Mouse (Mus musculus) ovary, adult 18-20 months (tissue): ENCODE measurements around the gene Il13.

Source experiments
- DNase-seq: peaks from one replicate; pipeline ENCODE4 v3.0.0; 2022; ENCODE audit warnings: low spot score, mixed read lengths

Il13 gene

DNA sequence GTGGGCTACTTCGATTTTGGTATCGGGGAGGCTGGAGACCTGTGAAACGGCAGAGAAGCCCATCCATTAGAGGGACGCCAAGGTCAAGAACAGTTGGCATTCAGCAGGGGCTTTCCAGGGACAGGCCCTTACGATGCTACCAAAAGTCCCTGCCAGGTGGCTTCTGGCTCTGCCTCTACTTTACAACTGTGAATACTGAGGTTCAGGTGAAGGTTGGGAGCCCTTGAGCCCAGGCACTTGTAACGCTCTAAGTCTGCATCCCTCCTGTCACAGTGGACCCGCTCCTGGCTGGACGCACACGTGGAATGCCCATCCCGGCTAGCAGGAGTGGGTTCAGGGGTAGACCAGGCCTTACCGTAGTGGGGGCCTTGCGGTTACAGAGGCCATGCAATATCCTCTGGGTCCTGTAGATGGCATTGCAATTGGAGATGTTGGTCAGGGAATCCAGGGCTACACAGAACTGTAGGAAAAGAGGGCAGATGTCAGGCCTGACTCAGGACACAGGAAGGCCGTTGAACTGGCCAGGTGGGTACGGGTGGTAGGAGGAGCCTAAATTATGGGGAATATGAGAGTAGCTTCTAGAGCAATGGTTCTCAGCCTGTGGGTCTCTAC is 2.3 kb downstream of the Il13 start:
- no peak for DNase-seq

GRCm38 (mm10) chr11:53627859-53628258 is 6.6 kb downstream of the Il13 start:
- peak; percentile 24 for DNase-seq

DNA sequence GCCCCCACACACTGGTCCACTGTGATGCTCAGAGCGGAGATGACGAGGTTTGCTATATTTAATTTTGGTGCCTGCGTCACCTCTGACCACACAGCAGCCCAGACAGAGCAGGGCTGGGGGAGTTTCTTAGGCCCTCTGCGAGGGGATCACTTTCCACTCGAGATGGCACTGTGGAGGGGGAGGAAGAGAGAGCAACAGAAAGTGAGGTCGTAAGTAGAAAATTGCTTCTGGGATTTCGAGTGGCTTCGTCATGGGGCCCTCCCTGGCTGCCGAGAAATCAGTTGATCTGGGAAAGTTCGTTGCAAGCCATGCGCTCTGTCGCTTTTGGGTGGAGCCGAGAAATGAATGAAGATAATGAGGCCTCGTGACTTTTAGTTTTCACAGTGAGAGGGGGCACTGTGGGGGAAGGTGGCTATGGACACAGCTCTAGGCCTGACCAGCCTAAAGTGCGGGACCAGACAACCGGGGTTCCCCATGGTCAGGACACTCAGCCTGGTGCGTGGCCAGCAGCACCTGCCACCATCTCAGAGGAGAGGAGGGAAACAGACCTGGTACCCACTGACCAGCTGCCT is 7.6 kb downstream of the Il13 start:
- no peak for DNase-seq

GRCm38 (mm10) chr11:53624124-53624523 is 10.4 kb downstream of the Il13 start:
- no peak for DNase-seq

GRCm38 (mm10) chr11:53623573-53623972 is 10.9 kb downstream of the Il13 start:
- DNase-seq = no peak

- no peak for DNase-seq
Observed at GRCm38 (mm10) chr11:53622440-53622806, 12.1 kb downstream of the Il13 start.

DNA sequence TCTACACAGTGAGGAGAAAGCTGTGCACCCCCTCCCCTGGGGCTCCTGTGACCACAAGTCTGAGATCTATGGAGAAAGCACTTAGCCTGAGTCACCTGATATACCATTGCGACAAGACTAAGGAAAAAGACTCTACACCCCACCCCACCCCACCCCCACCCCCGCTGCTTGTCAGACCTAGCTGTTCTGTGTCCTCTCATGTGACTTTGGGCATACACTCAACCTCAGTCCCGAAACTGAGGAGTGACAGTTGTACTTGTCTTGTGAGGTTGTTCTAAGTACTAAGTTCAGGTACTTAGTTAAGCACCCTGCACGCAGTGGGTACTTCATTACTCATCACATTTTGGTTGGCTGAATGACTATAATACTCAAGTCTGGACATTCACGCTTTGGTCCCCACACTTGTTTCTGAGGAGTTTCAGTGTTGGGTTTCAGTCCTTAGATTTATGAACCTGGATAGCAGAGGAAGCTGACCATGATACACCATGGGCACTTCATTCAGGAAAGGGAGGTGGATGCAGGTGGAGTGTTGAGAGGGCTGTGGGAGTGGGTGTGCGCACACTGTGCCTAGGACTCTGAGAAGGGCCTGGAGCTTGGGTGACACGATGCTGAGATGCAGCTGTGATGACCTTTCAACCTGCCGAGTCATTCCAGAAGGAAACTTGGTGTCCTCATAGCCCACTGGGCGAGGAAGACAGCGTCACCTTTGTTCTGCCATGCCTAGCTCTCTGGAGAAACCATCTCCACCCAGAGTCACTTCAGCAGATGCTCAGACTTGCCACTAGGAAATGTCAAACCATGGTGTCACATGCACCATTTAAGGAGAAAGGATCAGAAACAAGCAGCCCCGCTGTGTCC is 12.7 kb downstream of the Il13 start:
- DNase-seq = no peak

DNA sequence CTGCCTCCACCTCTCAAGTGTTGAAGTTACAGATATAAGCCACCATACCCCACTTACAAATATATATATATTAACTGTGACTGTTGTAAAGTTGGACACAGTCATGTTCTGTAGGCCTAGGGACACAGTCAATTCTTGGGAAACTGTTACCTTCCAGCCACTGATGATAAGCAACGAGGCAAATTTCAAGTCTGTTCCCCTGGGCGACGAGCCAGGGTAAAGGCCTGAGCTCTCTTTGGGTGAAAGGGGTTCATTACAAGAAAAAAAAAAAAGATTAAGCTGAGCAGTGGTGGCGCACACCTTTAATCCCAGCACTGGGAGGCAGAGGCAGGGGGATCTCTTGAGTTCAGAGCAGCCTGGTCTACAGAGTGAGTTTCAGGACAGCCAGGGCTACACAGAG is 14.4 kb downstream of the Il13 start:
- no peak for DNase-seq

- DNase-seq = no peak
Observed at GRCm38 (mm10) chr11:53619428-53619827, 15.1 kb downstream of the Il13 start.

GRCm38 (mm10) chr11:53618619-53619198 is 15.8 kb downstream of the Il13 start, which contains the start of gene Il4:
Gene Il4 (minus strand): TSS chr11:53618669.
- no peak for DNase-seq

DNA sequence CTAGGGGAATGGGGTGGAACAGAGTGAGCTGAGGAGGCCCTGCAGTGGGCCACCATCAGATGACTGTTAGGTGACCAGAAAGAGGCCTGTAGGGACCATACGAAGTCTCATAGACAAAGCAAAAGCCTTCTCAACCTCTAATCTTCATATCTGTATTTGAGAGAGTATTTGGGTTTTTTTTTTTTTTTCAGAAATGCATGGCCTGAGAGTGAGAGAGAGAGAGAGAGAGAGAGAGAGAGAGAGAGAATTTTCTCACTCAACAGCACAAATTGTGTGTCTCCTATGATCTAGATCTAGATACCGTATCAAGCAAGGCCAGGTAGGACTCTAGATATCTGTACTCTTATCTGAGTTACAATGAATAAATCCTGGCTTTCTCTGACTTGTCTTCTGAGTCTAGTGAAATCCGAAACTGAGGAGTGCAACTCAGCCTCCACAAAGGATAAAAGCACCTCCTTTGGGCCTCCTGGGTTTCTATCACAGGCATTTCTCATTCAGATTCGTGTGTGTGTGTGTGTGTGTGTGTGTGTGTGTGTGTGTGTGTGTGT is 16.9 kb downstream of the Il13 start:
- no peak for DNase-seq

GRCm38 (mm10) chr11:53616748-53617558 is 17.5 kb downstream of the Il13 start:
- DNase-seq = no peak

GRCm38 (mm10) chr11:53615575-53615974 is 18.9 kb downstream of the Il13 start:
- no peak for DNase-seq

DNA sequence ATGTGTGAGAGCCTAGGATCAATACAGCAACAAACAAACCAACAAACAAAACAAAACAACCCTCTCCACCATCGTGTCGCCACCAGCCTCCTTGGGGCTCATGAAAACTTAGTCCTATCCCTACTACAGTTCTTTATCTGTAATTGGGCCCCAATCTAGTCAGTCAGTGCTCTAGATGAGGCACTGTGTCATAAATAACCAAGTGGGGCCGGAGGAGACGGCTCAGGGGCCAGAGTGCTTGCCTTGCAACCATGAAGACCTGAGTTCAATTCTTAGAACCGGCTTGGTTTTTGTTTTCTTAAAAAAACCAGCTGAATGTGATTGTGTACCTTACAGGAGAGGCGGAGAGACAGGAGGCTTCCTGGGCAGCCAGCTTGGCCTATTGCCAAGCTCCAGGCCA is 19.3 kb downstream of the Il13 start:
- DNase-seq = no peak

DNA sequence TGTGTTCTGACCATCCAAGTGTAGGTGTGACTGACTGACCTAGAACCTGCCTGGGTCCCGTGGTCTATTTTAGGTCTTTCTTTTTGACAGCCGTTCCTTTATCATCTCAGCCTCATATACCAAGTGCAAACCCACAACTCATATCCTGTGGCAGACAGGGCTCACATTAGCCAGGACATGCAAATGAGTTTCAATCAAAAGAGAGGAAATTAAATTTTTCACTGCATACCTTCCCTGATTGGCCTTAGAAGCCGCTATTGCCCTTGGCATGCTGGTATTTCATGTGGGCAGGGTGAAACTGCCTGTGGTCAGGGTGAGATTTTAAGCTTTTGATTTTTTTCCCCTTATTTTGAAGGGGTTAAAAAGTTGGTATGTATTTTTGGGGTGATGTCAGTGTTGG is 24.8 kb downstream of the Il13 start:
- DNase-seq = no peak

GRCm38 (mm10) chr11:53609231-53609630 is 25.3 kb downstream of the Il13 start:
- DNase-seq = no peak

DNA sequence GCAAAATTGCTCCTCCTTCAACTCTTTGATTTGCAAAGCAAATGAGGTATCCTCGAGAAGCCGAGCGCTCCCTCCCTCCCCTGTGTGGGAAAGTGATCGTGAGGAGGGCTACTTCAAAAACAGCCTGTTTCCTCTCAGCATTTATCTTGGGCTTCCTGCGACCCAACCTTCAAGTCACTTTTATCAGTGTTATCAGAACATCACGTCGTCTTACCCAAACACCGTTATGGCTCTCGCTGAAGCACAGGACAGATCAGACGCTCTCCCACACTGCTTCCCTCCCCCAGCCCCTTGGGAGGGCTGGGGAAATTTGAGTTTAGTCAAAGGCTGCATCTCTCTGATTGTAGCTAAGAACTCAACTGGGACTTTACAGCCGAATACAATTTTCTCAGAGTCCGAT is 28.9 kb downstream of the Il13 start:
- DNase-seq = no peak

- DNase-seq = no peak
Observed at GRCm38 (mm10) chr11:53604983-53605382, 29.5 kb downstream of the Il13 start.

DNA sequence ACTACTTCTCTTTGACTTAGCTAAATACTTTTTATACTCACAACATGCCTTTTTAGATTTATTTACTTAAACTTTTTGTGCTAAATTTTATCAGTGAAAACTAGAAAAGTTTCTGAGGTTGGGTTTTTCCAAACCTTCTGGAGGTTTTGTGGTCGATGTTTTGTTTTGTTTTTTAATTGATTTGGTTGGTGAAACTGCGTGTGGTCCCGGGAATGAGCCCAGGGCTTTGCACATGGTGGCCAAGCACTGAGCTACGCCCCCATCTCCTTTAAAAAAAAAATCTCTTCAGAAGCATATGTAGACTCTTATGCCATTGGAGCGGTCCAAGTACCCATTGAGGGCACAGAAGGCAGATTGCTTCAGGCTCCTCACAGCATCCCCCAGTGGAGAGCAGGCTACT is 43.4 kb downstream of the Il13 start:
- no peak for DNase-seq

- DNase-seq = no peak
Observed at GRCm38 (mm10) chr11:53590368-53590768, 44.1 kb downstream of the Il13 start.

DNA sequence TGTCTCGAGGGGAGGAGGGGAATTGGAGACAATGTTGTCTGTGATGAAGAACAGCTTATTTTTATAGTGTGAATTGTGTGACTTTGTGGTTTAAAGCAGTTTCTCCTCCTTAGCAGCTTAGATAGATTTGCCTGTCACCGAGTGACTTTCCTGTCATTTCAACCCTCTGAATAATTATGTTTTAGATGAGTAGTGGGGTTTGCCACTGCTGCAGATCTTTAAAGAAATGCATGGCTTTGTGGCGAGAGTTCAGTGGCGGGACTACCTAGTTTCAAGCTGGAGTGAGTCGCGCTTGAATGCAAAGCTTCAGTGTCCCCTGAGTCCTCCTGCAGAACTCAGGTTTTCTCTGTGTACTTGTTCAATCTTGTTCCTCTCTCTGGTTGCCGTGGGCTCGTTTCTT is 46.2 kb downstream of the Il13 start:
- DNase-seq = no peak

- no peak for DNase-seq
Observed at GRCm38 (mm10) chr11:53585510-53585909, 49.0 kb downstream of the Il13 start.
